Mouse (Mus musculus) CH12.LX (cell line): ENCODE data around the gene Mgat5. TPM values are rescaled to one million over a fixed set of nuclear protein-coding genes. Genes with fewer than 3 reads are reported as not detected.

Experiments used
- DNase-seq: peaks from one replicate; pipeline ENCODE4 v3.0.0-alpha.2; 2013; ENCODE audit errors: extremely low read depth
- H3K27ac ChIP-seq: 2 replicates; pipeline ENCODE4 v1.5.1; 2012; ENCODE audit warnings: low read depth, mild to moderate bottlenecking, control low read depth, moderate library complexity; ENCODE audit not compliant: insufficient read depth
- H3K27me3 ChIP-seq: replicated peaks from 2 replicates; pipeline ENCODE3; 2012; ENCODE audit warnings: inconsistent platforms
- H3K36me3 ChIP-seq, 2 experiments: replicated peaks in 1 of 2; 2 replicates each; pipeline versions ENCODE3 to v1.6.1; 2012; ENCODE audit warnings: inconsistent platforms in 1 of 2, low read length in 1 of 2, mild to moderate bottlenecking in 1 of 2, mixed read lengths in 1 of 2, moderate library complexity in 1 of 2; ENCODE audit not compliant: control insufficient read depth in 1 of 2, insufficient read depth in 1 of 2
- H3K4me1 ChIP-seq, 2 experiments: 2 replicates each; pipeline ENCODE4 v1.6.1; 2012; ENCODE audit warnings: inconsistent platforms in 1 of 2, moderate library complexity in 1 of 2; ENCODE audit not compliant: insufficient read depth in 2 of 2, control insufficient read depth in 1 of 2
- H3K4me2 ChIP-seq: 2 replicates; pipeline ENCODE4 v1.6.1; 2012; ENCODE audit warnings: low read depth, mild to moderate bottlenecking, control low read depth; ENCODE audit not compliant: poor library complexity, insufficient read depth, severe bottlenecking
- H3K4me3 ChIP-seq, 3 experiments: fragments of 150-350 bp in 1 of 3; sonication (generic) in 1 of 3; replicated peaks in 1 of 3; 2 replicates each; pipeline versions ENCODE3 to v1.5.1; 2011 to 2012; ENCODE audit warnings: low read depth in 2 of 3, low read length in 2 of 3, mild to moderate bottlenecking in 2 of 3, moderate library complexity in 2 of 3, control low read depth in 1 of 3, improper control_type of control experiment in 1 of 3, inconsistent platforms in 1 of 3, mixed read lengths in 1 of 3; ENCODE audit not compliant: poor library complexity in 1 of 3
- H3K79me2 ChIP-seq: replicated peaks from 2 replicates; pipeline ENCODE4 v1.6.1; 2012; ENCODE audit warnings: mild to moderate bottlenecking, moderate library complexity; ENCODE audit not compliant: control insufficient read depth, poor library complexity, insufficient read depth, severe bottlenecking; ENCODE audit errors: extremely low read depth
- H3K9ac ChIP-seq: 2 replicates; pipeline ENCODE4 v1.6.1; 2012; ENCODE audit warnings: low read depth, mild to moderate bottlenecking, control low read depth, moderate library complexity; ENCODE audit not compliant: insufficient read depth
- H3K9me3 ChIP-seq: replicated peaks from 2 replicates; pipeline ENCODE3; 2012; ENCODE audit warnings: low read length, inconsistent platforms, mixed read lengths
- BHLHE40 ChIP-seq: IDR thresholded peaks from 2 replicates; pipeline ENCODE4 v1.6.1; 2011; ENCODE audit warnings: mild to moderate bottlenecking, low read depth, low read length, improper control_type of control experiment
- CTCF ChIP-seq, 2 experiments: IDR thresholded peaks in 1 of 2; conservative IDR thresholded peaks in 1 of 2; 2 replicates each; pipeline ENCODE4 v1.5.1; 2011 to 2012; ENCODE audit warnings: low read depth in 2 of 2, low read length in 2 of 2, improper control_type of control experiment in 1 of 2, inconsistent platforms in 1 of 2, mild to moderate bottlenecking in 1 of 2, moderate library complexity in 1 of 2
- EP300 ChIP-seq: IDR thresholded peaks from 2 replicates; pipeline ENCODE4 v1.6.1; 2011; ENCODE audit warnings: low read length, improper control_type of control experiment
- MAFK ChIP-seq: IDR thresholded peaks from 2 replicates; pipeline ENCODE4 v1.6.1; 2011; ENCODE audit warnings: low read length, improper control_type of control experiment; ENCODE audit not compliant: insufficient replicate concordance
- MAX ChIP-seq: IDR thresholded peaks from 2 replicates; pipeline ENCODE4 v1.6.1; 2011; ENCODE audit warnings: low read length, improper control_type of control experiment
- MXI1 ChIP-seq: IDR thresholded peaks from 2 replicates; pipeline ENCODE4 v1.6.1; 2011; ENCODE audit warnings: mild to moderate bottlenecking, low read depth, low read length, improper control_type of control experiment
- MYC ChIP-seq: IDR thresholded peaks from 2 replicates; pipeline ENCODE4 v1.6.1; 2011; ENCODE audit warnings: low read depth, mild to moderate bottlenecking, improper control_type of control experiment, low read length
- NELFE ChIP-seq: IDR thresholded peaks from 2 replicates; pipeline ENCODE4 v1.6.1; 2011; ENCODE audit warnings: low read depth, low read length, improper control_type of control experiment
- NRF1 ChIP-seq: IDR thresholded peaks from 2 replicates; pipeline ENCODE4 v1.6.1; 2014; ENCODE audit warnings: low read depth, mild to moderate bottlenecking, inconsistent platforms, low read length, improper control_type of control experiment, moderate library complexity
- RAD21 ChIP-seq: IDR thresholded peaks from 2 replicates; pipeline ENCODE4 v1.6.1; 2011; ENCODE audit warnings: low read depth, mild to moderate bottlenecking, low read length, improper control_type of control experiment, moderate library complexity
- RCOR1 ChIP-seq: conservative IDR thresholded peaks from 2 replicates; pipeline ENCODE4 v1.6.1; 2012; ENCODE audit warnings: low read depth, mild to moderate bottlenecking, inconsistent platforms, low read length, improper control_type of control experiment
- SIN3A ChIP-seq: IDR thresholded peaks from 2 replicates; pipeline ENCODE4 v1.6.1; 2012; ENCODE audit warnings: low read length, improper control_type of control experiment, inconsistent platforms
- SMC3 ChIP-seq: IDR thresholded peaks from 2 replicates; pipeline ENCODE4 v1.6.1; 2011; ENCODE audit warnings: low read depth, low read length, improper control_type of control experiment
- TBP ChIP-seq: conservative IDR thresholded peaks from 2 replicates; pipeline ENCODE4 v1.6.1; 2011; ENCODE audit warnings: low read depth, low read length, improper control_type of control experiment
- TCF12 ChIP-seq: IDR thresholded peaks from 2 replicates; pipeline ENCODE4 v1.6.1; 2014; ENCODE audit warnings: low read depth, mild to moderate bottlenecking, inconsistent platforms, low read length, improper control_type of control experiment
- UBTF ChIP-seq: IDR thresholded peaks from 2 replicates; pipeline ENCODE4 v1.6.1; 2012; ENCODE audit warnings: low read depth, mild to moderate bottlenecking, inconsistent platforms, low read length, improper control_type of control experiment, moderate library complexity
- USF1 ChIP-seq: IDR thresholded peaks from 2 replicates; pipeline ENCODE4 v1.6.1; 2014; ENCODE audit warnings: low read depth, mild to moderate bottlenecking, inconsistent platforms, low read length, improper control_type of control experiment
- ZC3H11A ChIP-seq: IDR thresholded peaks from 2 replicates; pipeline ENCODE4 v1.6.1; 2012; ENCODE audit warnings: low read depth, mild to moderate bottlenecking, inconsistent platforms, low read length, improper control_type of control experiment
- ZKSCAN1 ChIP-seq: IDR thresholded peaks from 2 replicates; pipeline ENCODE4 v1.6.1; 2012; ENCODE audit warnings: low read depth, inconsistent platforms, low read length, improper control_type of control experiment, borderline replicate concordance
- dilution Hi-C: fragments of 300-500 bp; cut with MboI; formaldehyde crosslinking; loops from 2 replicates; pipeline ENCODE4 v1.14.3; 2020; ENCODE audit warnings: low sequenced_read_pairs; ENCODE audit not compliant: extremely low pct_unique_long_range_greater_than_20kb, extremely low pct_ligation_motif_present
- in situ Hi-C: fragments of 300-500 bp; cut with MboI; formaldehyde crosslinking; loops from 3 replicates; pipeline ENCODE4 v1.14.3; 2019; ENCODE audit warnings: low sequenced_read_pairs, low pct_ligation_motif_present, low pct_unique_long_range_greater_than_20kb, mixed read lengths
- polyA plus RNA-seq: library from polyadenylated mRNA; unstranded; fragments of >175 nt; gene quantifications from 2 replicates; pipeline ENCODE4 v1.2.1, GENCODE M21; 2012; ENCODE audit warnings: low read depth; ENCODE audit not compliant: insufficient read length
- total RNA-seq, 2 experiments: library from RNA; depleted of rRNA; stranded (reverse); fragments of 300-350 nt in 1 of 2; fragments of >200 nt in 1 of 2; gene quantifications; 2 replicates each; pipeline ENCODE4 v1.2.3; 2012 to 2014

The Mgat5 gene
- total and polyA plus RNA-seq, 3 experiments: 5.9 to 8.8 (median 6.6) TPM

DNA sequence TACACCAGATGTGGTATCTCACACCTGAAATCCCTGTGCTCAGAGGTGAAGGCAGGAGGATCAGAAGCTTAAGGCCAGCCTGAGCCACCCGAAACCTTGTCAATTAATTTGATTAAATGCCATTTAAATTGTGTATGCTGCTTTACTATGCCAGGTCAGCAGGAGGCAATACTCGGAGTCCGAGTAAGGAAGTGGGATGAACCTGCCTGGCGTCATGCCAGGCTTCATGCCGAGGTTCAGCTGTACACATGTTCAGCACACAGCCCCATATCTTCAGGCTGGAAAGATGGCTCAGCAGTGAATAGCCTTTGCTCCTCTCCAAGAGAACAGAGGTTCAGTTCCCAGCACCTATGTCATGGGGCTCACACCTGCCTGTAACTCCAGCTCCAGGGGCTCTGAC is 331.6 kb downstream of the Mgat5 start:
- DNase-seq: no peak
- in situ Hi-C loops: no loop called here
- Histone ChIP-seq H3K27ac (no peak overlapping the region), H3K9me3 (peaks cover 3% of the 10 kb centered on the region), H3K27me3 (no peaks in the 10 kb centered on the region), H3K79me2 (no peaks in the 10 kb centered on the region), H3K4me1 (peaks cover 0 to 7% of the 10 kb centered on the region in 2 experiments; a peak in 1 of 4 replicates), H3K9ac (no peak overlapping the region), H3K36me3 (peaks cover 0 to 20% of the 10 kb centered on the region in 2 experiments), H3K4me3 (no peak overlapping the region), H3K4me2 (no peak overlapping the region)
- dilution Hi-C loops: no loop called here
- TF ChIP-seq ZC3H11A (no peak), MYC (no peak), EP300 (no peak), MAFK (no peak), USF1 (no peak), NELFE (no peak), SMC3 (no peak), TCF12 (no peak), RCOR1 (no peak), BHLHE40 (no peak), MXI1 (no peak), RAD21 (no peak), SIN3A (no peak)

DNA sequence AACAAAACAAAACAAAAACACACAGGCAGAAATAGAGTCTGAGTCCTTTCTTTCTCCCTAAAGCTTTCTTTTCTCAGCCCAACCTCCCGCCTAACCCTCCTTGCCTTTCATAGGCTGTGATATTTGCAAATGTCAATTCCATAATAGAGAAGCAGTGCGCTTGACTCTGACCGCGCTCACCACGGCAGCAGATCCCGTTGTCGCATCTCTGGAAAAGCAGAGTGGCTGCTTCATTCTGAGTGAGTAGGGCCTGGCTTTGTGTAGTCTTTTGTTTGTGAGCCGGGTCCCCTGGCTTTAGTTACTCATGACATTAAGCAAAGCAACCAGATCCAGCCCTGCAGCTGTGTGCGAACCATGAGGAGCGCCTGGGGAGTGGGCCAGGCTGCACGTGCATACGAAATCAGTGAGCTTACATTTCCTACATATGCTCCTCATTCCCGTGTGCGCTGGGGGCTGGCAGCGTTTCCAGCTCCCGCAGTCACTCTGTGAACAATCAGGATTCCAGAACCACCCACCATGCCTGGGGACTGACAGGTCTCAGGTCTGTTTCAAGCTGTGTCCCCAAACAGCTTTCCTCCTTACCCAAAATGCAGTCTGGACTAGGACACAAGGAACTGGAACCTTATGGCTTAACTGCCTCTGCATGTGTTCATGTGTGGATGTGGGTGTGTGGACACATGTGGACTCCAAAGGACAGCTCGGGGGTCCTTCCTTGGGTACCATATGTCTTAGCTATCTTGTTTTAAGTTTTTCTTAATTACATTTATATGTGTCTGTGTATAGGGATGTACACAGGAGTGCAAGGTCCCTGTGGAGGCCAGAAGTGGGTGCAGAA is 332.6 kb downstream of the Mgat5 start:
- TF ChIP-seq BHLHE40: no peak
- no peak for TF ChIP-seq EP300
- TF ChIP-seq ZKSCAN1: no peak
- TF ChIP-seq TCF12: no peak
- no peak for TF ChIP-seq MAX
- TF ChIP-seq UBTF: no peak
- no peak for TF ChIP-seq NRF1
- TF ChIP-seq RCOR1: no peak
- no peak for TF ChIP-seq CTCF (conservative IDR thresholded peaks at IDR 0.05 in 1 of 2, IDR thresholded peaks at IDR 0.05 in 1 of 2; ENCODE audit: low read depth in 2 of 2, low read length in 2 of 2)
- TF ChIP-seq TBP: no peak

More for the DNA sequence above, 332.6 kb downstream of the Mgat5 start:
- H3K4me3 ChIP-seq: no peak overlapping the region
- dilution Hi-C loops: no loop called here
- in situ Hi-C loops: no loop called here
- no peak overlapping the region for H3K9ac ChIP-seq
- H3K36me3 ChIP-seq: peaks cover 0 to 24% of the 10 kb centered on the region in 2 experiments
- no peak overlapping the region for H3K27ac ChIP-seq
- DNase-seq: no peak
- peaks cover 3% of the 10 kb centered on the region for H3K9me3 ChIP-seq
- peaks cover 0 to 7% of the 10 kb centered on the region in 2 experiments; a peak in 1 of 4 replicates for H3K4me1 ChIP-seq
- no peaks in the 10 kb centered on the region for H3K27me3 ChIP-seq
- no peak overlapping the region for H3K4me2 ChIP-seq
- no peaks in the 10 kb centered on the region for H3K79me2 ChIP-seq
